Comparison of ENCODE assay signal across 8 mouse cellular contexts in the genomic region with DNA sequence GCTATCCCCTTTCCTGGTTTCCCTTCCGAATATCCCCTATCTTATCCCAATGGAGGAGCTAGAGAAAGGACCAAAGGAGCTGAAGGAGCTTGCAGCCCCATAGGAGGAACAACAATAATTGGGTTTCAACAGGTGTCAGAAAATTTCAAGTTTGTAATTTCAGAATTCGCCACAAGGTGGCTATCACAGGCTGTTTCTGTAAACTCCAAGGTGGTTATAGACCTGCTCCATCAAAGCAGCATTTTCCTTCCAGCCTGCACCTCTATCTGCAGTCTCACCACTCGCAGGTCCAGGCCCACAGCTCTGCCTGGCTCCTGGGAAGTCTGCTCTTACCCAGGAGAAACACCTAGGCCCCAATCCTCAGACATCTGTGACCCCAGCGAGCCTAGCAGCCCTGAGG. TPM values are rescaled to one million over a fixed set of nuclear protein-coding genes. Genes with fewer than 3 reads are reported as not detected.
A peak's percentile ranks its signal among the peaks of the same experiment; 100 is the strongest.
DNase-seq lines count a peak whose midpoint lies in the region; ATAC-seq and TF ChIP-seq lines count a peak whose summit lies in the region.

No protein-coding gene starts in this region.

- H3K36me3 ChIP-seq in spleen, adult 2 months (ENCODE audit: control insufficient read depth, insufficient read depth, low read length) = no peaks in the 10 kb centered on the region
- no peaks in the 10 kb centered on the region for H3K36me3 ChIP-seq in limb, embryonic 10.5 days
- H3K36me3 ChIP-seq in forebrain, embryonic 12.5 days (replicated peaks) = no peaks in the 10 kb centered on the region

- H3K27ac ChIP-seq in spleen, adult 2 months (ENCODE audit: insufficient read depth, low read length) = no peak overlapping the region
- H3K27ac ChIP-seq in limb, embryonic 10.5 days = no peak overlapping the region
- H3K27ac ChIP-seq in forebrain, embryonic 12.5 days = no peak overlapping the region

- DNase-seq in spleen, adult 2 months (ENCODE audit: low read depth in 1 of 2, low spot score in 2 of 2) = peak; percentile 22 to 47
- no peak for DNase-seq in spleen, adult 12 weeks (ENCODE audit: low spot score)
- DNase-seq in embryo, embryonic 9.5 days (ENCODE audit: extremely low spot score) = peak; percentile 28
- peak; percentile 79 for DNase-seq in kidney, adult 9 months
- peak; percentile 31 for DNase-seq in limb, embryonic 10.5 days (ENCODE audit: low spot score)
- peak; percentile 20 for DNase-seq in retina, adult 2 months (ENCODE audit: low read depth, low spot score)

- no peak overlapping the region for H3K4me2 ChIP-seq in forebrain, embryonic 12.5 days

- H3K4me1 ChIP-seq in spleen, adult 2 months (ENCODE audit: control insufficient read depth, insufficient read depth, insufficient read length) = no peaks in the 10 kb centered on the region
- no peaks in the 10 kb centered on the region for H3K4me1 ChIP-seq in limb, embryonic 10.5 days
- H3K4me1 ChIP-seq in forebrain, embryonic 12.5 days = no peaks in the 10 kb centered on the region

- no peak for TF ChIP-seq POLR2A in spleen, adult 2 months (IDR thresholded peaks at IDR 0.05; ENCODE audit: low read depth, low read length)

- no peaks in the 10 kb centered on the region for H3K9me3 ChIP-seq in limb, embryonic 10.5 days (replicated peaks)
- peaks cover 10% of the 10 kb centered on the region; the same call in 1 of the 2 replicates for H3K9me3 ChIP-seq in forebrain, embryonic 12.5 days

- no peak for TF ChIP-seq CTCF in spleen, adult 2 months (IDR thresholded peaks at IDR 0.05; ENCODE audit: extremely low read depth, insufficient read depth, insufficient read length, insufficient replicate concordance)

- no peak overlapping the region for H3K9ac ChIP-seq in forebrain, embryonic 12.5 days

- no peaks in the 10 kb centered on the region for H3K27me3 ChIP-seq in spleen, adult 2 months (ENCODE audit: control insufficient read depth, insufficient read depth, low read length)
- H3K27me3 ChIP-seq in limb, embryonic 10.5 days (ENCODE audit: low read depth, poor library complexity, severe bottlenecking) = no peaks in the 10 kb centered on the region
- H3K27me3 ChIP-seq in forebrain, embryonic 12.5 days = no peaks in the 10 kb centered on the region

- 11% methylated on average over 4 of the region's 4 CpGs for WGBS in spleen, adult 2 months
- 12% methylated on average over 4 of the region's 4 CpGs for WGBS in limb, embryonic 10.5 days
- 9% methylated on average over 4 of the region's 4 CpGs for WGBS in forebrain, embryonic 12.5 days

- peak; percentile 79 for ATAC-seq in activated CD4-positive, CD25-positive, alpha-beta regulatory T cell, adult 4 months
- ATAC-seq in forebrain, embryonic 12.5 days (ENCODE audit: low FRiP score) = no peak

- no peak overlapping the region for H3K4me3 ChIP-seq in spleen, adult 2 months (ENCODE audit: extremely low read depth, insufficient read depth, insufficient read length)
- H3K4me3 ChIP-seq in limb, embryonic 10.5 days = no peak overlapping the region
- no peak overlapping the region for H3K4me3 ChIP-seq in forebrain, embryonic 12.5 days (replicated peaks)

RNA-seq across cellular contexts. Expression of gene Vmn1r236, which starts 10.6 kb away (rescaled TPM):
- polyA plus RNA-seq in spleen, adult 2 months (2012; rRNA removed) = not detected in 2 replicates
- not detected for polyA plus RNA-seq in activated CD4-positive, CD25-positive, alpha-beta regulatory T cell, adult 4 months (2017; shearing (Covaris generic))
- not detected in 2 replicates for polyA plus RNA-seq in limb, embryonic 10.5 days (2016; fragmentation: Nextera tagmentation; extraction: Ambion mirVana)
- not detected in 2 replicates for polyA plus RNA-seq in forebrain, embryonic 12.5 days (2016; fragmentation: Nextera tagmentation; extraction: Ambion mirVana)

RNA-seq across cellular contexts. Expression of gene Vmn1r235, which starts 15.9 kb away (rescaled TPM):
- polyA plus RNA-seq in spleen, adult 2 months (2012; rRNA removed) = not detected in 2 replicates
- under 1 TPM in 1 of 2 experiments, not detected in 1; 0.30 TPM for polyA plus RNA-seq in activated CD4-positive, CD25-positive, alpha-beta regulatory T cell, adult 4 months (2017; shearing (Covaris generic))
- polyA plus RNA-seq in limb, embryonic 10.5 days (2016; fragmentation: Nextera tagmentation; extraction: Ambion mirVana) = not detected in 2 replicates
- polyA plus RNA-seq in forebrain, embryonic 12.5 days (2016; fragmentation: Nextera tagmentation; extraction: Ambion mirVana) = not detected in 2 replicates

RNA-seq across cellular contexts. Expression of gene Vmn1r237, which starts 39.6 kb away (rescaled TPM):
- not detected in 2 replicates for polyA plus RNA-seq in spleen, adult 2 months (2012; rRNA removed)
- not detected for polyA plus RNA-seq in activated CD4-positive, CD25-positive, alpha-beta regulatory T cell, adult 4 months (2017; shearing (Covaris generic))
- polyA plus RNA-seq in limb, embryonic 10.5 days (2016; fragmentation: Nextera tagmentation; extraction: Ambion mirVana) = not detected in 2 replicates
- polyA plus RNA-seq in forebrain, embryonic 12.5 days (2016; fragmentation: Nextera tagmentation; extraction: Ambion mirVana) = not detected in 2 replicates

RNA-seq across cellular contexts. Expression of gene Vmn1r234, which starts 46.2 kb away (rescaled TPM):
- polyA plus RNA-seq in spleen, adult 2 months (2012; rRNA removed) = not detected in 2 replicates
- polyA plus RNA-seq in activated CD4-positive, CD25-positive, alpha-beta regulatory T cell, adult 4 months (2017; shearing (Covaris generic)) = not detected
- not detected in 2 replicates for polyA plus RNA-seq in limb, embryonic 10.5 days (2016; fragmentation: Nextera tagmentation; extraction: Ambion mirVana)
- not detected in 2 replicates for polyA plus RNA-seq in forebrain, embryonic 12.5 days (2016; fragmentation: Nextera tagmentation; extraction: Ambion mirVana)
